Mouse (Mus musculus) hindbrain, embryonic 16.5 days (tissue): ENCODE measurements around the gene Sik3. TPM values are rescaled to one million over a fixed set of nuclear protein-coding genes. Genes with fewer than 3 reads are reported as not detected.

ENCODE experiments used
- polyA plus RNA-seq: library from polyadenylated mRNA; unstranded; fragments of >200 nt; fragmentation: Nextera tagmentation; extraction: Ambion mirVana; gene quantifications from 2 replicates; pipeline ENCODE4 v1.2.1, GENCODE M21; 2015

Gene Sik3
- polyA plus RNA-seq, 1 experiment from 2014 or later, result 5.2 TPM

Other genes with a start within 250 kb of the Sik3 start
- 12.2 TPM in 2 replicates for gene Cep164, start 184.1 kb upstream of the Sik3 start, polyA plus RNA-seq
- 42.9 and 52.0 TPM in 2 replicates for gene Bace1, start 174.2 kb upstream of the Sik3 start, polyA plus RNA-seq
- gene Pcsk7, start 106.3 kb upstream of the Sik3 start, polyA plus RNA-seq, result 18.8 and 23.1 TPM in 2 replicates
- gene Rnf214, start 105.9 kb upstream of the Sik3 start, polyA plus RNA-seq, result 79.7 and 103 TPM in 2 replicates
- gene Tagln, start 76.8 kb upstream of the Sik3 start, polyA plus RNA-seq, result 7.1 and 8.5 TPM in 2 replicates
- 51.2 and 52.0 TPM in 2 replicates for gene Sidt2, start 57.6 kb upstream of the Sik3 start, polyA plus RNA-seq
- gene Pafah1b2, start 130 bp upstream of the Sik3 start, polyA plus RNA-seq, result 263 and 279 TPM in 2 replicates
- gene Apoa1, start 215.8 kb downstream of the Sik3 start, polyA plus RNA-seq, result 2.7 and 4.1 TPM in 2 replicates
- not detected in 2 replicates for gene Apoc3, start 222.8 kb downstream of the Sik3 start, polyA plus RNA-seq
- not detected in 2 replicates for gene Apoa4, start 227.9 kb downstream of the Sik3 start, polyA plus RNA-seq